10 mouse cellular contexts compared by ENCODE assay signal in the genomic region with DNA sequence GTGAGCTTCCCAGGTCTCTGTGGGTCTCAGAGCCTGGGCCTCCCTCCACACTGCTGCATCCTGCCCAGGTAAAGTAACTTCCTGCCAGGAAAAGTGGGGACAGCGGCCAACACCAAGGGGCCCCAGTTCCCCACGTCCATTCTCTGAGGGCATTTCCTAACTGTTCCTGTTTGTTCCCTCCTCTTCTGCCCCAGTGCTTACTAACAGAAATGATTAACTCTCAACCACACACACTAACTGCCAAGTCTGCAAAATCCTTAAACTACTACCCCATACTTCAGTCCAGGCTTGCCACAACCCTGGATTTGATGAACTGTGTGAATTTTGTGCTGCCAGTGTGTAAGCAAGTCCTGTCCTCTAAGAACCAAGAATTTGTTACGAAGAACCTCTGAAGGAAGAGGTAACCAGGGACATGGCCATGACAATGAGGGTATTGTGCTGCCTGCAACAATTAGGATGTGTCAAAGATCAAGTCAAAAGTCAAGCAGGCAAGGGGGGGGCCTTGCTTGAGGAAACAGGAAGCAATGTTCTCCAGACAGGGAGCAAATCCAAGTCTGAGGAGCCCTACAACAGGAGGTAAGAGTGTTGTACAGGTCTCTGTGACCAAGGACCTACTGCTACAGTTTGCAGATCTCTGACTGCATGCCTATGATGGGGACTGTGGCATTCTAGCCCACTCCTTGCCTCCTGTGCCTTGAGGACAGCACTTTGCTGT. TPM values are rescaled to one million over a fixed set of nuclear protein-coding genes. Genes with fewer than 3 reads are reported as not detected.
A peak's percentile ranks its signal among the peaks of the same experiment; 100 is the strongest.
DNase-seq lines count a peak whose midpoint lies in the region; ATAC-seq and TF ChIP-seq lines count a peak whose summit lies in the region.
"Had no signal": no experiment of that assay in that cellular context is flagged by ENCODE, and none has a peak within 500 bp of the region (broad histone marks: within the 10 kb centered on the region; RNA-seq: fewer than 3 reads in every experiment).

No protein-coding gene starts in this region.

- H3K4me3 ChIP-seq in heart, embryonic 16.5 days (ENCODE audit: low read length), result no peak overlapping the region
- H3K4me3 ChIP-seq in kidney, adult 2 months (ENCODE audit: insufficient read depth, low read depth, low read length), result no peak overlapping the region
- no peak overlapping the region for H3K4me3 ChIP-seq in liver, postnatal 0 days (ENCODE audit: low read depth, low read length)
- H3K4me3 ChIP-seq: hindbrain, embryonic 15.5 days had no signal

- no peak for ATAC-seq in heart, embryonic 16.5 days (replicated peaks; ENCODE audit: extremely low read depth, insufficient read depth, low FRiP score)
- ATAC-seq in liver, postnatal 0 days, result peak; percentile 84
- no peak for ATAC-seq in erythroblast, adult 5-6 weeks (replicated peaks; ENCODE audit: low FRiP score, poor library complexity, severe bottlenecking)
- no peak for ATAC-seq in cerebellum, adult (ENCODE audit: insufficient number of reproducible peaks, low FRiP score, low TSS enrichment)

- H3K9ac ChIP-seq in heart, embryonic 16.5 days (ENCODE audit: low read length), result no peak overlapping the region
- 0 out of 2 replicates have a peak overlapping the region, but pooled peaks have one; percentile 12 for H3K9ac ChIP-seq in liver, postnatal 0 days (replicated peaks)
- H3K9ac ChIP-seq: hindbrain, embryonic 15.5 days had no signal

- no peaks in the 10 kb centered on the region for H3K9me3 ChIP-seq in heart, embryonic 16.5 days (replicated peaks; ENCODE audit: control insufficient read depth, low read length)
- H3K9me3 ChIP-seq in liver, postnatal 0 days (ENCODE audit: low read length), result no peaks in the 10 kb centered on the region
- H3K9me3 ChIP-seq: hindbrain, embryonic 15.5 days had no signal

- no peaks in the 10 kb centered on the region for H3K36me3 ChIP-seq in heart, embryonic 16.5 days (ENCODE audit: control insufficient read depth, insufficient read depth)
- H3K36me3 ChIP-seq in kidney, adult 2 months (ENCODE audit: control insufficient read depth, insufficient read depth, low read length), result no peaks in the 10 kb centered on the region
- no peaks in the 10 kb centered on the region; the same call in 1 of the 2 replicates for H3K36me3 ChIP-seq in liver, postnatal 0 days (replicated peaks; ENCODE audit: insufficient read depth, low read length)
- H3K36me3 ChIP-seq: hindbrain, embryonic 15.5 days had no signal

- H3K27me3 ChIP-seq in heart, embryonic 16.5 days (ENCODE audit: control insufficient read depth, insufficient read depth, low read length), result no peaks in the 10 kb centered on the region
- no peaks in the 10 kb centered on the region for H3K27me3 ChIP-seq in kidney, adult 2 months (replicated peaks; ENCODE audit: control insufficient read depth, insufficient read depth, low read length)
- H3K27me3 ChIP-seq in liver, postnatal 0 days (ENCODE audit: insufficient read depth, low read length), result no peaks in the 10 kb centered on the region
- H3K27me3 ChIP-seq: hindbrain, embryonic 15.5 days had no signal

- peak overlapping the region; percentile 55 for H3K27ac ChIP-seq in heart, embryonic 16.5 days (ENCODE audit: low read length)
- peak overlapping the region; percentile 96 for H3K27ac ChIP-seq in kidney, adult 2 months (ENCODE audit: insufficient read depth, low read depth, low read length)
- H3K27ac ChIP-seq in liver, postnatal 0 days (ENCODE audit: low read depth), result peak overlapping the region; percentile 82
- H3K27ac ChIP-seq: hindbrain, embryonic 15.5 days had no signal

- no peak for TF ChIP-seq EP300 in liver, postnatal 0 days (IDR thresholded peaks at IDR 0.05; ENCODE audit: low read depth)

- intact Hi-C loops in heart, postnatal 10 days (cut with DNase I), result loop anchor here (2.0 kb wide), 1 partner anchor 18 kb away; no protein-coding TSS in a partner anchor

- H3K4me2 ChIP-seq in heart, embryonic 16.5 days (ENCODE audit: low read depth, low read length), result no peak overlapping the region
- H3K4me2 ChIP-seq in liver, postnatal 0 days (ENCODE audit: low read depth, low read length), result peak overlapping the region; percentile 38
- H3K4me2 ChIP-seq: hindbrain, embryonic 15.5 days had no signal

- no peak for TF ChIP-seq POLR2A in brain, embryonic 14.5 days (IDR thresholded peaks at IDR 0.05; ENCODE audit: borderline replicate concordance, extremely low read depth, insufficient read depth, insufficient read length, poor library complexity, severe bottlenecking)
- no peak for TF ChIP-seq POLR2A in kidney, adult 2 months (IDR thresholded peaks at IDR 0.05; ENCODE audit: low read depth, low read length)

- no peak for TF ChIP-seq CTCF in brain, embryonic 14.5 days (IDR thresholded peaks at IDR 0.05; ENCODE audit: borderline replicate concordance, extremely low read depth, insufficient read depth, insufficient read length)
- no peak for TF ChIP-seq CTCF in kidney, adult 2 months (conservative IDR thresholded peaks at IDR 0.05; ENCODE audit: insufficient read depth, insufficient read length, low read depth, low read length)
- no peak for TF ChIP-seq CTCF in liver, postnatal 0 days (IDR thresholded peaks at IDR 0.05; ENCODE audit: low read depth)

- no peak for DNase-seq in heart, postnatal 10 days
- peak; percentile 37 for DNase-seq in brain, embryonic 14.5 days (ENCODE audit: low read depth)
- DNase-seq in kidney, adult 2 months, result peak; percentile 86
- peak; percentile 48 for DNase-seq in liver, postnatal 0 days
- no peak for DNase-seq in adrenal gland, adult 8-10 months
- DNase-seq: adrenal gland, postnatal 25 days had no signal

- peaks cover 44% of the 10 kb centered on the region for H3K4me1 ChIP-seq in heart, embryonic 16.5 days (ENCODE audit: control insufficient read depth, insufficient read depth, low read length)
- H3K4me1 ChIP-seq in kidney, adult 2 months (ENCODE audit: control insufficient read depth, insufficient read depth, low read length), result peaks cover 88% of the 10 kb centered on the region
- peaks cover 94% of the 10 kb centered on the region for H3K4me1 ChIP-seq in liver, postnatal 0 days (ENCODE audit: insufficient read depth)

- 61% methylated on average over 3 of the region's 3 CpGs for WGBS in heart, embryonic 16.5 days
- 20% methylated on average over 3 of the region's 3 CpGs for WGBS in kidney, adult 2 months
- WGBS in liver, postnatal 0 days (ENCODE audit: insufficient replicate concordance), result 38% methylated on average over 3 of the region's 3 CpGs

RNA-seq across cellular contexts. Expression of gene Tspan14, which starts 35.3 kb away (rescaled TPM):
- 44.4 and 46.1 TPM in 2 replicates for polyA plus RNA-seq in heart, embryonic 16.5 days (2015; fragmentation: Nextera tagmentation; extraction: Ambion mirVana)
- 10 to 100 TPM; 28.1 to 30.4 TPM for total RNA-seq in heart, postnatal 10 days (2021)
- 87.7 and 95.4 TPM in 2 replicates for polyA plus RNA-seq in brain, embryonic 14.5 days (2012; rRNA removed)
- polyA plus RNA-seq in kidney, adult 2 months (2012; rRNA removed), result 119 and 121 TPM in 2 replicates
- 22.0 and 24.9 TPM in 2 replicates for polyA plus RNA-seq in liver, postnatal 0 days (2015; fragmentation: Nextera tagmentation; extraction: Ambion mirVana)
- total RNA-seq in erythroblast, adult 5-6 weeks (2015; ENCODE audit: low replicate concordance), result 4.0 and 7.3 TPM in 2 replicates
- 8.2 and 9.4 TPM in 2 replicates for total RNA-seq in erythroblast, adult 5-6 weeks (2017; ENCODE audit: low replicate concordance)
- total RNA-seq in adrenal gland, adult 8-10 months (2022), result 10 to 100 TPM; 31.2 to 34.6 (median 33.0) TPM

RNA-seq across cellular contexts. Expression of gene Sh2d4b, which starts 38.2 kb away (rescaled TPM):
- 2.5 and 4.3 TPM in 2 replicates for polyA plus RNA-seq in heart, embryonic 16.5 days (2015; fragmentation: Nextera tagmentation; extraction: Ambion mirVana)
- total RNA-seq in heart, postnatal 10 days (2021), result 1 to 10 TPM in 1 of 2 experiments, under 1 TPM in 1; 0.57 to 1.2 TPM
- 2.2 and 4.1 TPM in 2 replicates for polyA plus RNA-seq in brain, embryonic 14.5 days (2012; rRNA removed)
- 0.83 and 0.94 TPM in 2 replicates for polyA plus RNA-seq in kidney, adult 2 months (2012; rRNA removed)
- 0.05 and 0.13 TPM in 2 replicates for polyA plus RNA-seq in liver, postnatal 0 days (2015; fragmentation: Nextera tagmentation; extraction: Ambion mirVana)
- total RNA-seq in erythroblast, adult 5-6 weeks (2015; ENCODE audit: low replicate concordance), result not detected in 2 replicates
- 0.56 TPM in 1 of 2 replicates, not detected in the other for total RNA-seq in erythroblast, adult 5-6 weeks (2017; ENCODE audit: low replicate concordance)
- total RNA-seq in adrenal gland, adult 8-10 months (2022), result 1 to 10 TPM; 1.6 to 2.7 (median 2.4) TPM

Comparison
In these comparisons a context has a peak if more than half of its experiments do, and no peak if none do; other contexts are left out.
1. DNase-seq: peak in brain, embryonic 14.5 days (single experiment), kidney, adult 2 months (single experiment) and liver, postnatal 0 days (single experiment); none in heart, postnatal 10 days (0 of 2) and adrenal gland, adult 8-10 months (single experiment).
2. Peak in every context shown above with its lines, with median percentiles within 50 percentile points of each other: H3K27ac ChIP-seq.